Mouse (Mus musculus): ENCODE results near the gene Zbtb44. TPM values are rescaled to one million over a fixed set of nuclear protein-coding genes. Genes with fewer than 3 reads are reported as not detected.

Gene Zbtb44
- total RNA-seq, 1 experiment from 2014 or later: 36.3 TPM

- ATAC-seq (replicated peaks in 1 of 2; ENCODE audit: insufficient read depth in 1 of 2, low FRiP score in 2 of 2, low TSS enrichment in 1 of 2, low read depth in 1 of 2, poor library complexity in 2 of 2, severe bottlenecking in 2 of 2): no peak
Observed at GRCm38 (mm10) chr9:31090081-31091023, 59.9 kb downstream of the Zbtb44 start.

GRCm38 (mm10) chr9:31091162-31091581, 60.7 kb downstream of the Zbtb44 start:
- ATAC-seq (replicated peaks in 1 of 2; ENCODE audit: insufficient read depth in 1 of 2, low FRiP score in 2 of 2, low TSS enrichment in 1 of 2, low read depth in 1 of 2, poor library complexity in 2 of 2, severe bottlenecking in 2 of 2): no peak

GRCm38 (mm10) chr9:31092111-31092832, 61.8 kb downstream of the Zbtb44 start:
- ATAC-seq (replicated peaks in 1 of 2; ENCODE audit: insufficient read depth in 1 of 2, low FRiP score in 2 of 2, low TSS enrichment in 1 of 2, low read depth in 1 of 2, poor library complexity in 2 of 2, severe bottlenecking in 2 of 2): no peak

- ATAC-seq (replicated peaks in 1 of 2; ENCODE audit: insufficient read depth in 1 of 2, low FRiP score in 2 of 2, low TSS enrichment in 1 of 2, low read depth in 1 of 2, poor library complexity in 2 of 2, severe bottlenecking in 2 of 2): no peak
Observed at GRCm38 (mm10) chr9:31092833-31093195, 62.4 kb downstream of the Zbtb44 start.

GRCm38 (mm10) chr9:31097088-31098082, 66.9 kb downstream of the Zbtb44 start:
- ATAC-seq (replicated peaks in 1 of 2; ENCODE audit: insufficient read depth in 1 of 2, low FRiP score in 2 of 2, low TSS enrichment in 1 of 2, low read depth in 1 of 2, poor library complexity in 2 of 2, severe bottlenecking in 2 of 2): no peak

GRCm38 (mm10) chr9:31098118-31098517, 67.7 kb downstream of the Zbtb44 start:
- ATAC-seq (replicated peaks in 1 of 2; ENCODE audit: insufficient read depth in 1 of 2, low FRiP score in 2 of 2, low TSS enrichment in 1 of 2, low read depth in 1 of 2, poor library complexity in 2 of 2, severe bottlenecking in 2 of 2): no peak

GRCm38 (mm10) chr9:31108464-31108863, 78.0 kb downstream of the Zbtb44 start:
- ATAC-seq (replicated peaks in 1 of 2; ENCODE audit: insufficient read depth in 1 of 2, low FRiP score in 2 of 2, low TSS enrichment in 1 of 2, low read depth in 1 of 2, poor library complexity in 2 of 2, severe bottlenecking in 2 of 2): no peak

- ATAC-seq (replicated peaks in 1 of 2; ENCODE audit: insufficient read depth in 1 of 2, low FRiP score in 2 of 2, low TSS enrichment in 1 of 2, low read depth in 1 of 2, poor library complexity in 2 of 2, severe bottlenecking in 2 of 2): no peak
Observed at GRCm38 (mm10) chr9:31115586-31115985, 85.1 kb downstream of the Zbtb44 start.

GRCm38 (mm10) chr9:31117088-31117487, 86.6 kb downstream of the Zbtb44 start:
- ATAC-seq (replicated peaks in 1 of 2; ENCODE audit: insufficient read depth in 1 of 2, low FRiP score in 2 of 2, low TSS enrichment in 1 of 2, low read depth in 1 of 2, poor library complexity in 2 of 2, severe bottlenecking in 2 of 2): no peak

GRCm38 (mm10) chr9:31117488-31117887, 87.0 kb downstream of the Zbtb44 start:
- ATAC-seq (replicated peaks in 1 of 2; ENCODE audit: insufficient read depth in 1 of 2, low FRiP score in 2 of 2, low TSS enrichment in 1 of 2, low read depth in 1 of 2, poor library complexity in 2 of 2, severe bottlenecking in 2 of 2): no peak

GRCm38 (mm10) chr9:31118520-31119298, 88.3 kb downstream of the Zbtb44 start:
- ATAC-seq (replicated peaks in 1 of 2; ENCODE audit: insufficient read depth in 1 of 2, low FRiP score in 2 of 2, low TSS enrichment in 1 of 2, low read depth in 1 of 2, poor library complexity in 2 of 2, severe bottlenecking in 2 of 2): peak in 1 of 2 experiments; percentile 34; a peak in 1 of 4 replicates

GRCm38 (mm10) chr9:31119405-31119804, 89.0 kb downstream of the Zbtb44 start:
- ATAC-seq (replicated peaks in 1 of 2; ENCODE audit: insufficient read depth in 1 of 2, low FRiP score in 2 of 2, low TSS enrichment in 1 of 2, low read depth in 1 of 2, poor library complexity in 2 of 2, severe bottlenecking in 2 of 2): no peak

- ATAC-seq (replicated peaks in 1 of 2; ENCODE audit: insufficient read depth in 1 of 2, low FRiP score in 2 of 2, low TSS enrichment in 1 of 2, low read depth in 1 of 2, poor library complexity in 2 of 2, severe bottlenecking in 2 of 2): no peak
Observed at GRCm38 (mm10) chr9:31119882-31120532, 89.6 kb downstream of the Zbtb44 start.

- ATAC-seq (replicated peaks in 1 of 2; ENCODE audit: insufficient read depth in 1 of 2, low FRiP score in 2 of 2, low TSS enrichment in 1 of 2, low read depth in 1 of 2, poor library complexity in 2 of 2, severe bottlenecking in 2 of 2): peak in 1 of 2 experiments; percentile 18; a peak in 2 of 4 replicates
Observed at GRCm38 (mm10) chr9:31120533-31120915, 90.1 kb downstream of the Zbtb44 start.

- no peak for ATAC-seq (replicated peaks in 1 of 2; ENCODE audit: insufficient read depth in 1 of 2, low FRiP score in 2 of 2, low TSS enrichment in 1 of 2, low read depth in 1 of 2, poor library complexity in 2 of 2, severe bottlenecking in 2 of 2)
Observed at GRCm38 (mm10) chr9:31122464-31123030, 92.1 kb downstream of the Zbtb44 start.

Data from hematopoietic stem cell, adult 5-6 weeks (primary cell).